Mouse (Mus musculus): ENCODE results near the gene Hoxd10. TPM values are rescaled to one million over a fixed set of nuclear protein-coding genes. Genes with fewer than 3 reads are reported as not detected.

The Hoxd10 gene
- polyA plus RNA-seq, 1 experiment from 2014 or later: not detected

DNA sequence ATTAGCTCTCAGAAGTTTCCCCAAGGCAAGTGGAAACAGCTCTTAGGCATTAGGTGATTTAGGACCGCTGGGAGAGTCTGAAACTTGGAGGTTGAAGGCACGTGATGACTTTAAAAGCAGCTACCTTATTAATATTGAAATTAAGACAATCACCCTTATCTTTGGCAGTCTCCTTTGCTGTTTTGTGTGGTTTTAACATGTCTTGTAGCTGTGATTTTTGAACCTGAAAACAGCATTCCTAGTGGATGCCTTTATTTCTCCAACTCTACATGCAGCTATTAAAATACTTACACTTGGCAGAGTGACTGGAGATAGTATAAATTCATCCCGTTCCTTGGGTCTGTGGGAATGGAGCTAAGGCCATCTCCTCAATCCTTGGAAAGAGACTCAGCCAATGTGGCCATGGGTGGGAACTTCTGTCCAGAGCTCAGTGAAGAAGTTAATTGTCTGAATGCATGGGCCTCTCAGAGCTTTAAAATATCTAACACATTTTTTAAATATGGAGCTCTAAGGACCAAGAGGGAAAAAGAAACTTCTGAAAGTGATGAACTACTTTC is 21.0 kb upstream of the Hoxd10 start:
- no peak overlapping the region for H3K4me3 ChIP-seq (ENCODE audit: low read length)
- no peak overlapping the region for H3K9ac ChIP-seq (ENCODE audit: low read length)
- no peak for ATAC-seq (replicated peaks; ENCODE audit: extremely low read depth, insufficient read depth, low FRiP score)
- H3K4me1 ChIP-seq (ENCODE audit: control insufficient read depth, insufficient read depth, low read length): peaks cover 14% of the 10 kb centered on the region
- 2% methylated on average over 3 of the region's 3 CpGs for WGBS
- no peak overlapping the region for H3K4me2 ChIP-seq (ENCODE audit: low read depth, low read length)
- no peaks in the 10 kb centered on the region for H3K36me3 ChIP-seq (ENCODE audit: control insufficient read depth, insufficient read depth)
- H3K27ac ChIP-seq (ENCODE audit: low read length): no peak overlapping the region
- peaks cover 95% of the 10 kb centered on the region for H3K27me3 ChIP-seq (ENCODE audit: control insufficient read depth, insufficient read depth, low read length)
- no peaks in the 10 kb centered on the region for H3K9me3 ChIP-seq (replicated peaks; ENCODE audit: control insufficient read depth, low read length)

- no peak overlapping the region for H3K9ac ChIP-seq (ENCODE audit: low read length)
- peaks cover 97% of the 10 kb centered on the region for H3K27me3 ChIP-seq (ENCODE audit: control insufficient read depth, insufficient read depth, low read length)
- 16% methylated on average over 5 of the region's 5 CpGs for WGBS
- H3K4me3 ChIP-seq (ENCODE audit: low read length): peak overlapping the region; percentile 8; the same call in 1 of the 2 replicates
- H3K4me1 ChIP-seq (ENCODE audit: control insufficient read depth, insufficient read depth, low read length): peaks cover 14% of the 10 kb centered on the region
- H3K9me3 ChIP-seq (replicated peaks; ENCODE audit: control insufficient read depth, low read length): no peaks in the 10 kb centered on the region
- ATAC-seq (replicated peaks; ENCODE audit: extremely low read depth, insufficient read depth, low FRiP score): no peak
- no peak overlapping the region for H3K27ac ChIP-seq (ENCODE audit: low read length)
- peak overlapping the region; percentile 64; the same call in 1 of the 2 replicates for H3K4me2 ChIP-seq (ENCODE audit: low read depth, low read length)
- no peaks in the 10 kb centered on the region for H3K36me3 ChIP-seq (ENCODE audit: control insufficient read depth, insufficient read depth)
Observed at GRCm38 (mm10) chr2:74671847-74672246, 19.9 kb upstream of the Hoxd10 start.

DNA sequence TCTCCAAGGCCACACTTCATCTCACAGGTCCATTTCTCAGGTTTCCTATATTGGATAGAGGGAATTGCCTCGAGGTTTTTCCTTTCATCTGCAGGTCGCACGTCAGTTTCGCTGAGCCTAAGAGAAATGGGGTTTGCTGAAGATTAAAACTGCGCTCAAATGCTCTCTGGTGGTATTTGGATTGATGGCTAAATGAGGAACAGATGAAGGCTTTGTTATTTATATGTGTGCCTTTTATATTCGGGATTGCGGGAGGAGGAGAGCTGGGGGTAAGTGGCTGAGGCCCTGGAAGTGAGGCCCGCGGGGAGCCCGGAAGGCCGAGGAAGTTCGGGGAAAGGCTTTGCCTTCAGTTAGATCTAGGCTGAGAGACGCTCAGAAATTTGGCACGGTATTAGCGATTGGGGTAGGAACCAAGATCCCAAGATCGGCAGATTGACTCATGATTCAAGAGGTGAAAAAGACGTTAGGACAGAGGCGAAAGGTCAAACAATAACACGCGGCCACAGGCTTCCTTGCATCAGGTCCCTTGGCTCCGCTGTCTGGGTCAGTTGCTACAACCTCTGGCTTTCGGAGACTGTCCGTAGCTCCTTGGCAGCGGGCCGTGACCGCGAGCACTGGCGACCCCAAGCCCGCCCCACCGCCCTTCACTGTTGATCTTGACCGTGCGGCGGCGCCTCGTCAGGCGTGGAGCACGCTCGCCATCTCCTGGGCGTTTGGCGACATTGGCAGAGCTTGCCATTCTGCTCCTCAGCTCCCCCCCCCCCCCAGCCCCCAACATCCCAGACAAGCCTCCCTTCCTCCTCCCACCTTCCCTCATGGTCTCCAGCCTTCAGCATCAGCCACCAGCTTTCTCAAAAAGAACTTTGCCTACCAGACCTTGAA is 19.0 kb upstream of the Hoxd10 start:
- H3K4me2 ChIP-seq (ENCODE audit: low read depth, low read length): peak overlapping the region; percentile 64
- H3K4me3 ChIP-seq (ENCODE audit: low read length): peak overlapping the region; percentile 41
- H3K4me1 ChIP-seq (ENCODE audit: control insufficient read depth, insufficient read depth, low read length): peaks cover 13% of the 10 kb centered on the region
- H3K36me3 ChIP-seq (ENCODE audit: control insufficient read depth, insufficient read depth): no peaks in the 10 kb centered on the region
- no peak overlapping the region for H3K9ac ChIP-seq (ENCODE audit: low read length)
- no peaks in the 10 kb centered on the region for H3K9me3 ChIP-seq (replicated peaks; ENCODE audit: control insufficient read depth, low read length)
- ATAC-seq (replicated peaks; ENCODE audit: extremely low read depth, insufficient read depth, low FRiP score): peak; percentile 59; the same call in 1 of the 2 replicates
- no peak overlapping the region for H3K27ac ChIP-seq (ENCODE audit: low read length)
- WGBS: 7% methylated on average over 40 of the region's 40 CpGs
- peaks cover 98% of the 10 kb centered on the region for H3K27me3 ChIP-seq (ENCODE audit: control insufficient read depth, insufficient read depth, low read length)

DNA sequence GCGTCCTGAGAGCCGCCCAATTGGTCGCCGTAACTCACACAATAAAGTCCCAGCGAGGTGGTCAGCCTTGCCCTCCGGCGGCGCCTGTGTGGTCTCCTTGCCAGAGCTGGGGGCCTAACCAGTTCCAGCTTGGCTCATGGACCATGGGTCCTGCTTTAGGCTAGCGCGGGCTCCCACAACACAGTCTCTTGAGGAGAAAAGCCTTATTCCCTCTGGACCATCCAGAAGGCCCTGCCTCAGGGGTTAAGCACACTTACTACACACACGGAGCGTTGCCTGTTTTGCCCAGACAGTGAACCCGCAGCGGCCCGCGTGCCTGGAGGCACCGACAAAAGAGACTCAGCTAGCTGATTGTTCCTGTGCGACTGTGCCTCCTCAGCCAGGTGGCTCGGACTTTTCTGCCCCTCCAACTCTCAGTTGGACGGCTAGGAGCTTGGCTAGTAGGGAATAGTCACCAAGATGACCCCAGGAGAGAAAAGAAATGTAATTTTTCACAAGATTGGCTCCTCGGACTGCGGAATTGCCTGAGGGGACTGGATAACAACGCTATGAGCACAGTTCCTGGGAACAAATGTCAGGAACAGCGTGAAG is 17.8 kb upstream of the Hoxd10 start:
- H3K4me3 ChIP-seq (ENCODE audit: low read length): no peak overlapping the region
- no peaks in the 10 kb centered on the region for H3K9me3 ChIP-seq (replicated peaks; ENCODE audit: control insufficient read depth, low read length)
- H3K4me1 ChIP-seq (ENCODE audit: control insufficient read depth, insufficient read depth, low read length): peaks cover 3% of the 10 kb centered on the region; the same call in 1 of the 2 replicates
- peaks cover 97% of the 10 kb centered on the region for H3K27me3 ChIP-seq (ENCODE audit: control insufficient read depth, insufficient read depth, low read length)
- H3K36me3 ChIP-seq (ENCODE audit: control insufficient read depth, insufficient read depth): no peaks in the 10 kb centered on the region
- H3K27ac ChIP-seq (ENCODE audit: low read length): no peak overlapping the region
- no peak overlapping the region for H3K4me2 ChIP-seq (ENCODE audit: low read depth, low read length)
- 4% methylated on average over 24 of the region's 24 CpGs for WGBS
- no peak overlapping the region for H3K9ac ChIP-seq (ENCODE audit: low read length)
- ATAC-seq (replicated peaks; ENCODE audit: extremely low read depth, insufficient read depth, low FRiP score): no peak

DNA sequence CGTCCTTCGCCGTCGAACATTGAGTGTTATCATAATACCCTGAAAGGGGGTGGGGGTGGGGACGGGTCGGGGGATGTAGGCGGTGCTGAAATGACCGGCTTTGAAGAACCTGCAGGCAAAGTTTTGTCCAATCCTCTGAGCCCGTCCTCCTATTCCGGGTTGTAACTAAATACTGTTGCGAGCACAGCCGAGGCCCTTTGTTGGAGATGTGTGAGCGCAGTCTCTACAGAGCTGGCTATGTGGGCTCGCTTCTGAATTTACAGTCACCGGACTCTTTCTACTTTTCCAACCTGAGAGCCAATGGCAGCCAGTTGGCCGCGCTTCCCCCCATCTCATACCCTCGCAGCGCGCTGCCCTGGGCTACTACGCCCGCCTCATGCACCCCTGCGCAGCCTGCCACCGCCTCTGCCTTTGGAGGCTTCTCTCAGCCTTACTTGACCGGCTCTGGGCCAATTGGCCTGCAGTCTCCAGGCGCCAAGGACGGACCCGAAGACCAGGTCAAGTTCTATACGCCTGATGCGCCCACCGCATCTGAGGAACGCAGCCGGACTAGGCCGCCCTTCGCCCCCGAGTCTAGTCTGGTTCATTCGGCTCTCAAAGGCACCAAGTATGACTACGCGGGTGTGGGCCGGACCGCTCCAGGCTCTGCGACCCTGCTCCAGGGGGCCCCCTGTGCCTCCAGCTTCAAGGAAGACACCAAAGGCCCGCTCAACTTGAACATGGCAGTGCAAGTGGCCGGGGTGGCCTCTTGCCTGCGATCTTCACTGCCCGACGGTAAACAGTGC is 16.7 kb upstream of the Hoxd10 start, which contains the start of gene Hoxd12:
TSS of gene Hoxd12 (plus strand) at position 133 of the 785 bp plus-strand sequence.
- no peak for ATAC-seq (replicated peaks; ENCODE audit: extremely low read depth, insufficient read depth, low FRiP score)
- H3K9ac ChIP-seq (ENCODE audit: low read length): no peak within 1 kb of the TSS
- H3K36me3 ChIP-seq (ENCODE audit: control insufficient read depth, insufficient read depth): no peaks in the 10 kb centered on the region
- H3K4me1 ChIP-seq (ENCODE audit: control insufficient read depth, insufficient read depth, low read length): peaks cover 3% of the 10 kb centered on the region; the same call in 1 of the 2 replicates
- no peak within 1 kb of the TSS for H3K4me3 ChIP-seq (ENCODE audit: low read length)
- 2% methylated on average over 47 of the region's 47 CpGs for WGBS
- H3K4me2 ChIP-seq (ENCODE audit: low read depth, low read length): no peak within 1 kb of the TSS
- peaks cover 97% of the 10 kb centered on the region for H3K27me3 ChIP-seq (ENCODE audit: control insufficient read depth, insufficient read depth, low read length)
- no peaks in the 10 kb centered on the region for H3K9me3 ChIP-seq (replicated peaks; ENCODE audit: control insufficient read depth, low read length)
- no peak within 1 kb of the TSS for H3K27ac ChIP-seq (ENCODE audit: low read length)

DNA sequence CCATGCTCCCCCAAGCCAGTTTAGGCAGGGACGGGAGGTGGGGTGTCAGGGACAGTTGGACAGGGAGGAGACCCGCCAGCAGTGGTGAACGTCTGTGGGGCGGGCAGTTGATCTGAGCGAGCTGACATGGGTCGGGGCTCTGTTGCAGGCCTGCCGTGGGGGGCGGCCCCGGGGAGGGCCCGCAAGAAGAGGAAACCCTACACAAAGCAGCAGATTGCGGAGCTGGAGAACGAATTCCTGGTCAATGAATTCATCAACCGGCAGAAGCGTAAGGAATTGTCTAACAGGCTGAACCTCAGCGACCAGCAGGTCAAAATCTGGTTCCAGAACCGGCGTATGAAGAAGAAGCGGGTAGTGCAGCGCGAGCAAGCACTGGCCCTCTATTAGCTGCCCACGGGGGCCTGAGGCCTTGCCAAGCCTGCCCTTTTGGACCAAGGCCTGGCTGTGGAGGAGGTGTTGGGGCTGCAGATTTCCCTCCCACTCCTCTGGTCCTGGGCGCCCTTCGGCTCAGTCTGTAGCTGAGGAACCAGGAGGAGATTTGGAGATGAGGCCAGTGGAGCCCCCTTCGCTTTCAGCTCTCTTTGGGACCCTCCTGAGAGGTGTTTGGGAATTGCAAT is 15.9 kb upstream of the Hoxd10 start:
- peaks cover 100% of the 10 kb centered on the region for H3K27me3 ChIP-seq (ENCODE audit: control insufficient read depth, insufficient read depth, low read length)
- H3K4me3 ChIP-seq (ENCODE audit: low read length): no peak overlapping the region
- no peak overlapping the region for H3K9ac ChIP-seq (ENCODE audit: low read length)
- no peaks in the 10 kb centered on the region for H3K36me3 ChIP-seq (ENCODE audit: control insufficient read depth, insufficient read depth)
- no peaks in the 10 kb centered on the region for H3K9me3 ChIP-seq (replicated peaks; ENCODE audit: control insufficient read depth, low read length)
- H3K4me2 ChIP-seq (ENCODE audit: low read depth, low read length): no peak overlapping the region
- 8% methylated on average over 24 of the region's 24 CpGs for WGBS
- ATAC-seq (replicated peaks; ENCODE audit: extremely low read depth, insufficient read depth, low FRiP score): no peak
- peaks cover 3% of the 10 kb centered on the region; the same call in 1 of the 2 replicates for H3K4me1 ChIP-seq (ENCODE audit: control insufficient read depth, insufficient read depth, low read length)
- H3K27ac ChIP-seq (ENCODE audit: low read length): no peak overlapping the region

- 6% methylated on average over 9 of the region's 9 CpGs for WGBS
- Histone ChIP-seq H3K36me3 (ENCODE audit: control insufficient read depth, insufficient read depth) (no peaks in the 10 kb centered on the region), H3K27ac (ENCODE audit: low read length) (no peak overlapping the region), H3K4me1 (ENCODE audit: control insufficient read depth, insufficient read depth, low read length) (peaks cover 3% of the 10 kb centered on the region; the same call in 1 of the 2 replicates), H3K27me3 (ENCODE audit: control insufficient read depth, insufficient read depth, low read length) (peaks cover 100% of the 10 kb centered on the region), H3K9me3 (replicated peaks; ENCODE audit: control insufficient read depth, low read length) (no peaks in the 10 kb centered on the region), H3K4me2 (ENCODE audit: low read depth, low read length) (no peak overlapping the region), H3K4me3 (ENCODE audit: low read length) (no peak overlapping the region), H3K9ac (ENCODE audit: low read length) (no peak overlapping the region)
- no peak for ATAC-seq (replicated peaks; ENCODE audit: extremely low read depth, insufficient read depth, low FRiP score)
Observed at GRCm38 (mm10) chr2:74676376-74677052, 15.2 kb upstream of the Hoxd10 start.

GRCm38 (mm10) chr2:74677106-74677505 is 14.6 kb upstream of the Hoxd10 start:
- WGBS: 22% methylated on average over 2 of the region's 2 CpGs
- H3K27ac ChIP-seq (ENCODE audit: low read length): no peak overlapping the region

More at GRCm38 (mm10) chr2:74677106-74677505, 14.6 kb upstream of the Hoxd10 start:
- H3K36me3 ChIP-seq (ENCODE audit: control insufficient read depth, insufficient read depth): no peaks in the 10 kb centered on the region
- H3K9me3 ChIP-seq (replicated peaks; ENCODE audit: control insufficient read depth, low read length): no peaks in the 10 kb centered on the region
- H3K9ac ChIP-seq (ENCODE audit: low read length): no peak overlapping the region
- peaks cover 100% of the 10 kb centered on the region for H3K27me3 ChIP-seq (ENCODE audit: control insufficient read depth, insufficient read depth, low read length)
- no peak overlapping the region for H3K4me2 ChIP-seq (ENCODE audit: low read depth, low read length)
- no peak for ATAC-seq (replicated peaks; ENCODE audit: extremely low read depth, insufficient read depth, low FRiP score)
- H3K4me1 ChIP-seq (ENCODE audit: control insufficient read depth, insufficient read depth, low read length): peaks cover 3% of the 10 kb centered on the region; the same call in 1 of the 2 replicates
- H3K4me3 ChIP-seq (ENCODE audit: low read length): no peak overlapping the region

Measured in heart, embryonic 16.5 days (tissue).